Mouse (Mus musculus) kidney, postnatal 10 days (tissue): ENCODE measurements around the gene Vps37b.

ENCODE experiments used
- DNase-seq: peaks from one replicate; pipeline ENCODE4 v3.0.0; 2021; ENCODE audit warnings: mixed read lengths

Gene Vps37b

DNA sequence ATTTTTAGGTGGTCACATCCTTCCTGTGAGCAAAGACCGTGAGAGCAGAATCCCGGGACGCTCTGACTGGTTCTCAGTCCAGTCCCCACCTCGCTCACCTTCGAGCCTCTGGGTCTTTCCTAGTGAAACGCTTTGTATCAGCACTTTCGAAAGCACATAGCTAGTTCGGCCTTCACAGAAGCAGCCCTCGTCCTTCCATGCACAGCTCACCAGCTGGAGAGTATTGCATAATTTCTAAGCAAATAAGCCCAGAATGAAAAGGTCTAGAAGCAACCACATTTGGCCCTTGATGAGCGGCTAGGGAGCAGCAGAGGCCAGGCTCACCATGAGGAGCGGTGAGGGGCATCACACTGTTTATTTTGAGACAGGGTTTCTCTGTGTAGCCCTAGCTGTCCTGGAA, 10.9 kb downstream of the Vps37b start:
- no peak for DNase-seq

GRCm38 (mm10) chr5:124019348-124020216, 12.5 kb downstream of the Vps37b start:
- peak; percentile 75 for DNase-seq

GRCm38 (mm10) chr5:124018651-124019050, 13.4 kb downstream of the Vps37b start:
- no peak for DNase-seq

DNA sequence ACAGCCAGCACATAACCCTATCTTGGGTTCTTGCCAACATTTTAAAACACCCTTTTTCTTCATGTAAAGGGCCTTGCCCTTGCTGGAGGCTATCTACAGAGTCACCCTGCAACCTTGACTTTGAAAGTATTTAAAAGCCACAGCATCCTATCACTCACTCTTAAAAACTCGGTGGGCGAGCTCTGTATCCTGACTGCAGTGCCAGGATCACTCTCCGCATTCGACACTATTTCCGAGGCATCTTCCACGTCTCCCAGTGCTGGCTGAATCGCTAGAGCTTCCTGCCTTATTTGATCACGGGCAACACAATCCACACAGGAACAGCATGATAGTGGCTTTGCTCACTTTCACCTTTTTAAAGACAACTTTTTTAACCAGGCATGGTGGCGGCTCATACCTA, 14.1 kb downstream of the Vps37b start:
- DNase-seq, result no peak

DNA sequence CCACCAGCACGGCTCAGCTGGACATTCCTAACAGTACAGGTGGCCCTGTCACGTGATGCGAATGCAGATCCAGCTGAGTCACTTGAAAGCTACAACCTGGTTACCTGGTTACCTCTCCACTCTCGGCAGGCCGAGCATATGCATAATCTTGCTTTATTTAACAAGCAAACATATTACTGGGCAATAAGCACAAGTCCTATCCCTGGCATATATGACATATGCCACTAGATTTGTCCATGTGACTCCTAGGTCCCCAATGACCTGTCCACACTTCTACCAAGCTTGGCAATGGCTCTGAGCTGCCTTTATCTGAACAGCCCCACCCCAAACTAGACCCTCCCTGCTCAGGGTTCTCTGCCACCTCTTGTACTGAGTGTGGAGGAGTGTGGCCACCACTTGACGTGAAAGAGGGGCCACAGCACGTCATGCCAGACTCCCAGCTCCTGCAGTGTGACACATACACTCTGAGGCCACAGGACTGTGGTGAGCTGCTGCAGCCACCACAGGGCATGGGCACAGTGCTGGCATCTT, 15.7 kb downstream of the Vps37b start:
- no peak for DNase-seq

GRCm38 (mm10) chr5:124015727-124016126, 16.3 kb downstream of the Vps37b start:
- DNase-seq, result no peak

DNA sequence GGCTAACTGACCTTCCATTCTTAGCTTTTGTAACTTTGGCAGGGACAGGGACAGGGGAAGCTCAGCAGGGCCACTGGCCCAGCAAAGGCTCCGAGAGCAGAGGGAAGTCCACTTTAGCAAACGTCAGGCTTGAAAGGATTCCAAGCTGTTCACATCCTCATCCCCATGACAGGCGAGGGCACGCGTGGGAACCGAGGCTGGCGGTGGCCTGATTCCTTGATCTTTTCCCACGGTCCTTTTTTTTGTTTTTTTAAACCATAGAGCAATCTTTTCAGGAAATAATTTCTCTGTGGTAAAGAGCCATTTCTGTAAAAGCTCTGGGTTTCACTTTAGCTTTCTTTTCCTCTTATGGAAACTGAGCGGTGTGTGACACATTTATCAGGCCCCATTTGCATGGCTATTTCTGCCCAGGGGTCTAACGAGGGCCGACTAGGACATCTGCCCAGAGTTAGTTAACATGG, 17.2 kb downstream of the Vps37b start:
- peak; percentile 76 for DNase-seq

GRCm38 (mm10) chr5:124014180-124014579, 17.9 kb downstream of the Vps37b start:
- no peak for DNase-seq

- DNase-seq, result no peak
Measured at GRCm38 (mm10) chr5:124013747-124014146, 18.3 kb downstream of the Vps37b start.

- no peak for DNase-seq
Measured at GRCm38 (mm10) chr5:124012885-124013284, 19.2 kb downstream of the Vps37b start.

- DNase-seq, result no peak
Measured at GRCm38 (mm10) chr5:124011927-124012326, 20.1 kb downstream of the Vps37b start.

- DNase-seq, result peak; percentile 88
Measured at GRCm38 (mm10) chr5:124010910-124011655, 21.0 kb downstream of the Vps37b start.

- no peak for DNase-seq
Measured at GRCm38 (mm10) chr5:124010077-124010476, 22.0 kb downstream of the Vps37b start.

GRCm38 (mm10) chr5:124006891-124007491, 25.1 kb downstream of the Vps37b start:
- DNase-seq, result peak; percentile 76

- DNase-seq, result no peak
Measured at GRCm38 (mm10) chr5:124006082-124006873, 25.8 kb downstream of the Vps37b start.

- peak; percentile 63 for DNase-seq
Measured at GRCm38 (mm10) chr5:124005591-124005990, 26.5 kb downstream of the Vps37b start.

- no peak for DNase-seq
Measured at GRCm38 (mm10) chr5:124005151-124005500, 26.9 kb downstream of the Vps37b start.

DNA sequence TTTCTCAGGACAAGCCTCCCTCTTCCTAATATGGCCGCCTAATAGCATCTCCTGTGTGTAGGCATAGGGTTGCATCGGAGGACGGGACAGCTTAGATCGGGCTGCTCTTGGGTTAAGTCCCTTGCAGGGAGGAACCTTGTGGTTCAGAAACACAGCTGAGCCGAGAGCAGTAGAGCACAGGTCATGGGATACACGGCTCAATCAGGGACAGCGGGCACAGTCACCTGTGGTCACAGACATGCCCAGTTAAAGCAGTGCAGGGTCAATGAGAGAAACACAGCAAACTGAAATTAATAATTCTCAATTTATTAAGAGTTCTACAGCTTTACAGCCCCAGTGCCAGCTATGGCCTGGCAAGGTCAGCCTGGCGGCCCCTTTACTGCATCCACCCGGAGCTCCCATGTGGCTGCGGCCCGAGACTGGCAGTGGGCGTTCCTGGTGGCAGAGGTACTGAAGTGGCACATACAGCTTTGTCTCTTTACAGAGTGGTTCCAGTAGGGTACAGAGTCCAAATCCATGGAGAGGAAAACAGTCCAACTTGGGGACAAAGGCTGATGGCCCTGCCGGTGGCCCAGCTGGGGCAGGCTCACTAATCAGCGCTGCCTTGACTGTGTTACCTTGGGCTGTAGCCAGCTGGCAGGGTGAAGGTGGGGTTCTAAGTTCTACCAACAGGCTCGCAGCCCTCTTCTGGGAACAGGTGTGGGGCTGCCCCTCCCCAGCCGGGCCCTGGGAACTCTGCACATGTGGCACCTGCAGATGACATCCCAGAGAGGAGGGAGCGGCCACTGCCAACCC, 27.5 kb downstream of the Vps37b start:
- DNase-seq, result peak; percentile 76

- DNase-seq, result no peak
Measured at GRCm38 (mm10) chr5:124003375-124003774, 28.7 kb downstream of the Vps37b start.

DNA sequence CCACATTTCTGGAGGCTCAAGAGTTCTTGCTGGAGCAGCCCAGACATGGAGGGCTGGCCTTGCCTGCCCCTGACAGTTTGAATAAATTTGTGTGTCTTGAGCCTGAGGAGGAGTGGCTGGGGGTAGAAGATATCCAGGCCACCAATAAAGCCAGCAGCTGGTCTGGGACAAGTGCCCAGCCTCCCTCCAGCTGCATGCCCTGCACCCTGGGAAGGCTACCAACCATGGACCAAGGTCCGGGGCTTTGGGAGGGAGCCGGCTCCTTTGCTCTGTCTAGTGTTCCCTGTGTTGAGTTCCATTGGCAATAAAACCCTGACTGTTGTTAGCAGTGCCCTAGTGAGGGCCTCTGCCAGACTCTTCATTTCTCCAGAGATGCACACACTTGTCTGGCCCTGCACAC, 29.2 kb downstream of the Vps37b start:
- DNase-seq, result peak; percentile 70

- no peak for DNase-seq
Measured at GRCm38 (mm10) chr5:124001274-124001673, 30.8 kb downstream of the Vps37b start.

- peak; percentile 95 for DNase-seq
Measured at GRCm38 (mm10) chr5:124000824-124001223, 31.2 kb downstream of the Vps37b start.
